Mouse (Mus musculus) common myeloid progenitor, adult 5-6 weeks (primary cell): ENCODE measurements around the gene Gpr183. TPM values are rescaled to one million over a fixed set of nuclear protein-coding genes. Genes with fewer than 3 reads are reported as not detected.

ENCODE experiments used
- ATAC-seq: replicated peaks from 2 replicates; pipeline ENCODE4 v1.8.0; 2016; ENCODE audit warnings: low read depth, mild to moderate bottlenecking, moderate TSS enrichment, inconsistent platforms; ENCODE audit not compliant: poor library complexity, severe bottlenecking
- total RNA-seq: library from RNA; stranded (forward); fragments of 200-1000, 187-1606 nt; gene quantifications from 2 replicates; pipeline ENCODE4 v1.2.3, GENCODE M21; 2017

The Gpr183 gene
- total RNA-seq, 1 experiment from 2014 or later = 2.9 TPM

GRCm38 (mm10) chr14:121989869-121990268 lies 24.9 kb upstream of the Gpr183 start:
- no peak for ATAC-seq

- ATAC-seq = no peak
Observed at GRCm38 (mm10) chr14:121989331-121989730, 24.3 kb upstream of the Gpr183 start.

- ATAC-seq = no peak
Observed at GRCm38 (mm10) chr14:121987691-121988090, 22.7 kb upstream of the Gpr183 start.

GRCm38 (mm10) chr14:121987287-121987686 lies 22.3 kb upstream of the Gpr183 start:
- peak; percentile 60 for ATAC-seq

GRCm38 (mm10) chr14:121986028-121986427 lies 21.0 kb upstream of the Gpr183 start:
- ATAC-seq = no peak

- ATAC-seq = peak; percentile 88
Observed at GRCm38 (mm10) chr14:121985477-121985876, 20.5 kb upstream of the Gpr183 start.

GRCm38 (mm10) chr14:121983009-121983933 lies 18.3 kb upstream of the Gpr183 start:
- ATAC-seq = 0 out of 2 replicates have a peak, but pooled peaks have one; percentile 15

GRCm38 (mm10) chr14:121981531-121981930 lies 16.5 kb upstream of the Gpr183 start:
- no peak for ATAC-seq

GRCm38 (mm10) chr14:121973114-121973513 lies 8.1 kb upstream of the Gpr183 start:
- peak; percentile 46 for ATAC-seq

GRCm38 (mm10) chr14:121970402-121970801 lies 5.4 kb upstream of the Gpr183 start:
- no peak for ATAC-seq

- no peak for ATAC-seq
Observed at GRCm38 (mm10) chr14:121967095-121967494, 2.1 kb upstream of the Gpr183 start.

- ATAC-seq = no peak
Observed at GRCm38 (mm10) chr14:121965461-121965860, 466 bp upstream of the Gpr183 start.

- ATAC-seq = no peak
Observed at GRCm38 (mm10) chr14:121963942-121964335, 1.1 kb downstream of the Gpr183 start.

GRCm38 (mm10) chr14:121963251-121963941 lies 1.6 kb downstream of the Gpr183 start:
- peak; percentile 13; the same call in 1 of the 2 replicates for ATAC-seq

- ATAC-seq = no peak
Observed at GRCm38 (mm10) chr14:121962128-121962890, 2.7 kb downstream of the Gpr183 start.

GRCm38 (mm10) chr14:121961496-121962127 lies 3.4 kb downstream of the Gpr183 start:
- ATAC-seq = peak; percentile 24

GRCm38 (mm10) chr14:121960997-121961396 lies 4.0 kb downstream of the Gpr183 start:
- no peak for ATAC-seq

GRCm38 (mm10) chr14:121960531-121960930 lies 4.5 kb downstream of the Gpr183 start:
- ATAC-seq = no peak

GRCm38 (mm10) chr14:121960031-121960430 lies 5.0 kb downstream of the Gpr183 start:
- ATAC-seq = no peak

- no peak for ATAC-seq
Observed at GRCm38 (mm10) chr14:121959538-121959980, 5.4 kb downstream of the Gpr183 start.
